Mouse (Mus musculus) olfactory bulb, adult 2 months (tissue): Measurements from ENCODE around the gene Ube2o.

Experiments used
- CTCF ChIP-seq: fragments of 200-500 bp; IDR thresholded peaks from 2 replicates; pipeline ENCODE4 v1.5.1; 2012; ENCODE audit warnings: low read depth, mild to moderate bottlenecking, low read length, moderate library complexity; ENCODE audit not compliant: insufficient read depth
- POLR2A ChIP-seq: fragments of 200-500 bp; IDR thresholded peaks from 2 replicates; pipeline ENCODE4 v1.6.1; 2012; ENCODE audit warnings: mild to moderate bottlenecking, low read depth, low read length, moderate library complexity; ENCODE audit not compliant: insufficient read depth

DNA sequence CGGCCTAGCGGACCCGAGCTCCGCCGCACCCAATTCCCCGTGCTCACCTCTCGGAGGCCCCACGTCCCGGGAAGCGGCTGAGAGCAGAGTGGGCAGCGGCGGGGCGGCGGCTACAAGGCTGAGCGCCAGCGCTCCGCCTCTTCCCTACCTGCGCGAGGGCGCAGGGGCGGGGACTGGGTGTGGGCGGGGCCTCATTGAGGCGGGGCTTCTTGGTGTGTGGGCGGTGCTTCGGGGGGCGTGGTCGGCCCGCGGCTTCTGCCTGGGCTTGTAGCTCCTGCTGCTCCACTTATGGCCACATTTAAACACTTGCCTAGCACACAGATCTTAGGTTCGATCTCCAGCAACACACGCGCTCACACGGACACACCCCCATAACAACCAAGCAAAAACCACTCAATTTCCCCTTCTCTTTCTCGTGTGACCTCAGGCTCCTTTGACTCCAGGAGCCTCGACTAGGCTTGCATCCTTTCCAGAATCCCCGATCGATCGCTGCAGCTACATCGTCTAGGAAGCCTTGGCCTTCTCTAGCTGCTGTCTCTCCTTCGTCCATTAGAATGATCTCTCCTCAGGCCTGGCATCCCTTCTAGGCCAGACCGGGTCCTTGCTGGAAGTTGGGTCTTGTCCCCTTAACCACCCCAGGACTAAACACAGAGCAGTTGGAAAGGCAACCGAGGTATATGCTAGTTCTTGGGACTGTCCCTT is 43.0 kb upstream of the Ube2o start:
- TF ChIP-seq POLR2A, result no peak
- TF ChIP-seq CTCF, result no peak
